Mouse (Mus musculus): ENCODE results near the gene Hoxd9.

- TF ChIP-seq CTCF (IDR thresholded peaks at IDR 0.05; ENCODE audit: low read depth) (no peak), EP300 (IDR thresholded peaks at IDR 0.05; ENCODE audit: low read depth) (no peak)
These were observed 38.0 kb upstream of the Hoxd9 start, which contains the start of gene Evx2 for GRCm38 (mm10) chr2:74659507-74660005.

Measured in heart, postnatal 0 days (tissue).